Mouse (Mus musculus): ENCODE results near the gene Melk.

Gene Melk

GRCm38 (mm10) chr4:44327976-44328375, 27.3 kb downstream of the Melk start:
- DNase-seq (ENCODE audit: low spot score): no peak

GRCm38 (mm10) chr4:44335006-44335405, 34.3 kb downstream of the Melk start:
- no peak for DNase-seq (ENCODE audit: low spot score)

DNA sequence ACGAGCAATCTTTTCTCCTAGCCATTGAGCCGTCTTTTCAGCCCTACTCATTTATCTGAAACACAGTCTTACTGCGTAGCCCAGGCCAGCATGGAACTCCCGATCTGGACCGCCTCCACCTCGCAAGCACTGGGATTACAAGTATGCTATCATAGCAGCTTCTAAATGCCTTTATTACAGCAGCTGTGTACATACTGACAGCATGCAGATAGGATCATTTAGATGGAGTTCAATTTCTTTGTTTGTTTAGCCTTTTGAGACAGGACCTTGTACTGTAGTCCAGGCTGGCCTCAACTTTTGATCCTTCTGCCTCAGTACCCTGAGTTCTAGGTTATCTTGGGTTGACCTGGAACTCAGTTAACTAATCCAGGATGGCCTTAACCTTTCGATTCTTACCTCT, 61.0 kb downstream of the Melk start:
- DNase-seq (ENCODE audit: low spot score): no peak

DNA sequence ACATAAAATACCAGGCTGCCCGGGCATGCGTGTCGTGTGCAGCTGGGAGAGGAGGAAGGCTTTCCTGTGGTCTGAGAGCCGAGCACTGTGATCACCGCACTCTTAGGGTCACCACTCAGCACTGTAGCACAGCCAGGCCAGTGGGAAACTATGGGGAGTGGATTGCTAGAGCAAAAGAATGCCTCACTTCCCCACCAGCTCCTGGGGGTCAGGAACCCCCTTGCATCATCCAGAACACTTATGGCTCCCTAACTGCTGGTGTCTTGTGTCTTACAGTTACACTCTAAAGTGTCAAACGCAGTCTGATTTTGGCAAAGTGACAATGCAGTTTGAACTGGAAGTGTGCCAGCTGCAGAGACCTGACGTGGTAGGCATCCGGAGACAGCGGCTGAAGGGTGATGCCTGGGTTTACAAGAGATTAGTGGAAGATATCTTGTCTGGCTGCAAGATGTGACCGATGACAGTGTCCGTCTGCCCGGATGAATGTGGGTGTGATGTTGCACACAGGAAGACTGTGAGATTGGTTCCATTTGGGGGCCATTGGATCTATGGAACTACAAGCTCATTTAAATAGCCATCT, 62.8 kb downstream of the Melk start:
- DNase-seq (ENCODE audit: low spot score): no peak

GRCm38 (mm10) chr4:44392231-44393216, 91.8 kb downstream of the Melk start:
- no peak for DNase-seq (ENCODE audit: low spot score)

DNA sequence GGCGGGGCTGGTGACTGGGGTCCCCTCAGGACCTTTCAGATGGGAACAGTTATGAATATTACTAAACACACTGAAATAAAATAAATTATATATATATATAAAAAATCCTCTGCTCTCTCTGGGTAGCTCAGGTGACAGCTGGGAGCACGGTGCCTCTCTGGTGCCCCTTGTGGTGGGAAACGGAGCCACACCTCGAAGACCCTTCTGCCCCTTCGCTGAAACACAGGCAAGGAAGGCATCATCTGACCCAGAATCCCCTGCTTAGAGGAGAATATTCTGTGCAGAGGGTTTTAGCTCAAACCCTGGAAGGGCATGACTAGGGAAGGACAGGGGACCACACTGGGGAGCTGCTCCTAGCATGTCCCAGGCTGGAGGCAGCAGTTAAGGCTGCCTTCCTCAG, 101.9 kb downstream of the Melk start:
- DNase-seq (ENCODE audit: low spot score): no peak

DNA sequence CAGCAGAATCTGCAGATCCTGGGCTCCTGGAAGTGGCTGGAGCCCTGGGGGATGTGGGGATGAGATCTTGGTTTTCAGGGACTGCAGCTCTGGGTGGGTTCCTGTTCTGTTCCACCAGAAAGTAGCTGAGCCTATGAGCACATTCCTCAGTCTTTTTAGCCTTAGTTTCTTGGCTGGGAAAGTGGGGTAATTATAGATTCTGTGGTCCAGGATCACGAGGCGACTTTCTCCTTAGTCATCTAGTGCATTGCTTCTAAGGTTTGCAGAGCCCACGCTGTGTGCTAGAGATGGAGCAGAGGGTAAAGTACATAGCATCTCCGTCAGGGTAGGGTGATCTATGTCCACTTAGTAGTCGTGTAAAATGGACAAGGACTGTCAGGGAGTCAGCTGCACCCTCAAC, 103.8 kb downstream of the Melk start:
- no peak for DNase-seq (ENCODE audit: low spot score)
